Mouse (Mus musculus) heart, embryonic 11.5 days (tissue): ENCODE measurements around the gene Oas1d. TPM values are rescaled to one million over a fixed set of nuclear protein-coding genes. Genes with fewer than 3 reads are reported as not detected.

ENCODE experiments used
- ATAC-seq: fragments of 200-750 bp; cut with Nextera tagmentation; replicated peaks from 2 replicates; pipeline ENCODE4 v1.8.0; 2017; ENCODE audit warnings: moderate library complexity; ENCODE audit not compliant: insufficient number of reproducible peaks, low FRiP score, low TSS enrichment
- H3K27ac ChIP-seq: fragments of 300-500 bp; sonication (generic); 2 replicates; pipeline ENCODE4 v1.5.1; 2014; ENCODE audit warnings: mild to moderate bottlenecking, low read depth, low read length
- H3K27me3 ChIP-seq: fragments of 300-500 bp; sonication (generic); 2 replicates; pipeline ENCODE4 v1.6.1; 2014; ENCODE audit warnings: mild to moderate bottlenecking, low read length, mixed read lengths; ENCODE audit not compliant: control insufficient read depth, insufficient read depth
- H3K36me3 ChIP-seq: fragments of 300-500 bp; sonication (generic); 2 replicates; pipeline ENCODE4 v1.6.1; 2014; ENCODE audit warnings: mild to moderate bottlenecking, low read length, moderate library complexity, mixed read lengths; ENCODE audit not compliant: control insufficient read depth, insufficient read depth
- H3K4me1 ChIP-seq: fragments of 300-500 bp; sonication (generic); 2 replicates; pipeline ENCODE4 v1.6.1; 2014; ENCODE audit warnings: low read length; ENCODE audit not compliant: control insufficient read depth, insufficient read depth
- H3K4me2 ChIP-seq: fragments of 300-500 bp; sonication (generic); 2 replicates; pipeline ENCODE4 v1.6.1; 2014; ENCODE audit warnings: mild to moderate bottlenecking, moderate library complexity
- H3K4me3 ChIP-seq: fragments of 300-500 bp; sonication (generic); 2 replicates; pipeline ENCODE4 v1.5.1; 2014; ENCODE audit warnings: low read depth, low read length
- H3K9ac ChIP-seq: fragments of 300-500 bp; sonication (generic); 2 replicates; pipeline ENCODE4 v1.6.1; 2014; ENCODE audit warnings: mild to moderate bottlenecking, low read depth, low read length, moderate library complexity
- H3K9me3 ChIP-seq: fragments of 300-500 bp; sonication (generic); replicated peaks from 2 replicates; pipeline ENCODE4 v1.6.1; 2016; ENCODE audit warnings: low read length; ENCODE audit not compliant: control insufficient read depth
- WGBS: fragments of 180-500 bp; shearing (Covaris S2); extraction: QIAGEN DNeasy Blood & Tissue Kit; methylation state at CpG from one replicate; pipeline ENCODE4 v1.1.7; 2014; ENCODE audit not compliant: insufficient replicate concordance; 5-methylcytosine and 5-hydroxymethylcytosine counted together
- polyA plus RNA-seq: library from polyadenylated mRNA; unstranded; fragments of >200 nt; fragmentation: Nextera tagmentation; extraction: Ambion mirVana; gene quantifications from 2 replicates; pipeline ENCODE4 v1.2.1, GENCODE M21; 2014

Oas1d gene
- polyA plus RNA-seq, 1 experiment from 2014 or later = not detected

- Histone ChIP-seq H3K4me3 (no peak overlapping the region), H3K4me1 (no peaks in the 10 kb centered on the region), H3K4me2 (no peak overlapping the region), H3K9ac (no peak overlapping the region), H3K27me3 (peaks cover 3% of the 10 kb centered on the region; the same call in 1 of the 2 replicates), H3K9me3 (no peaks in the 10 kb centered on the region), H3K36me3 (no peaks in the 10 kb centered on the region), H3K27ac (no peak overlapping the region)
- WGBS = 55% methylated on average over 4 of the region's 4 CpGs
- ATAC-seq = no peak
These were observed 55.4 kb downstream of the Oas1d start for GRCm38 (mm10) chr5:120969703-120970102.

Other genes starting within 250 kb of the Oas1d start
- gene Dtx1, start 202.6 kb upstream of the Oas1d start, polyA plus RNA-seq = 0.45 and 0.53 TPM in 2 replicates
- 0.07 and 0.13 TPM in 2 replicates for gene Oas2, start 164.7 kb upstream of the Oas1d start, polyA plus RNA-seq
- gene Oas3, start 136.9 kb upstream of the Oas1d start, polyA plus RNA-seq = 0.09 and 0.11 TPM in 2 replicates
- gene Oas1e, start 119.0 kb upstream of the Oas1d start, polyA plus RNA-seq = not detected in 2 replicates
- 0.49 and 0.54 TPM in 2 replicates for gene Oas1c, start 102.0 kb upstream of the Oas1d start, polyA plus RNA-seq
- not detected in 2 replicates for gene Oas1f, start 67.2 kb upstream of the Oas1d start, polyA plus RNA-seq
- gene Oas1h, start 53.1 kb upstream of the Oas1d start, polyA plus RNA-seq = not detected in 2 replicates
- gene Oas1g, start 26.9 kb upstream of the Oas1d start, polyA plus RNA-seq = not detected in 2 replicates
- 0.24 TPM in 1 of 2 replicates, not detected in the other for gene Oas1a, start 7.0 kb upstream of the Oas1d start, polyA plus RNA-seq
- gene Rph3a, start 95.6 kb downstream of the Oas1d start, polyA plus RNA-seq = not detected in 2 replicates